Mouse (Mus musculus) mesoderm, embryonic 11.5 days (tissue): ENCODE data around the gene Keap1.
"Not testable (repeated sequence)": the region's sequence is repeated elsewhere in the genome, so short reads cannot be mapped to it uniquely, and the experiment has no call there.

ENCODE experiments used
- DNase-seq: peaks from one replicate; pipeline ENCODE4 v3.0.0-alpha.2; 2012; ENCODE audit warnings: low read depth, low spot score

Gene Keap1

DNA sequence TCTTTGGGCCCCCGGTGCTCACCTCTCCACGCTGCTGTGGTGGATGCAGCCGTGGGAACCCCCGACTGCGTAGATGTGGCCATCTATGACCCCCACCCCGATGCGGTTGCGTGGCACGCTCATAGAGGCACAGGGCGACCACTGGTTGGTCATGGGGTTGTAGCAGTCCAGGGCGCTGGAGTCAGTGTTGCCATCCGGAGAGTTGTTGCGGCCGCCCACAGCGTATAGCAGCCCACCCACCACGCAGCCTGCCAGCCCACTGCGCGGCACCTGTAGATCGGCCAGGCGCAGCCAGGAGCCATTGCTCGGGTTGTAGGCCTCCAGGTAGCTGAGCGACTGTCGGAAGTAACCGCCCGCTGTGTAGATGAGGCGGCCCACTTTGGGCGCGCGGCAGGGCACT, 5.8 kb downstream of the Keap1 start:
- no peak for DNase-seq

- no peak for DNase-seq
Measured at GRCm38 (mm10) chr9:21232867-21233266, 6.3 kb downstream of the Keap1 start.

GRCm38 (mm10) chr9:21231551-21231950, 7.6 kb downstream of the Keap1 start:
- no peak for DNase-seq

- DNase-seq = no peak
Measured at GRCm38 (mm10) chr9:21227342-21227741, 11.8 kb downstream of the Keap1 start.

DNA sequence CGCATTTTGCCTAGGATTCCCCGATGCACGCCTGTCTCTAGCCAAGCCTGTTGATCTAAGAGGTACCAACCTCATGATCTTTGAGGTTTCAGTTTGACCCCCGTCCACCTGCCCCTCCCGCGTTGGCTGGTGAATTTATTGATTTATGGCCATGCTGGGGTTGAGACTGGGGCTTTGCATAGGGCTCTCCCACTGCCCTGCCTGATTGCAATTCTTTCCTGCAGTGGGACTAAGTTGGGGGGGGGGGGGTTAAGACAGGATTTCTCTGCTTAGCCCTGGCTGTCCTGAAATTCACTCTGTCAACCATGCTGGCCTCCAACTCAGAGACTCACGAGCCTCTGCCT, 13.8 kb downstream of the Keap1 start:
- no peak for DNase-seq

GRCm38 (mm10) chr9:21224576-21225414, 14.4 kb downstream of the Keap1 start:
- no peak for DNase-seq

DNA sequence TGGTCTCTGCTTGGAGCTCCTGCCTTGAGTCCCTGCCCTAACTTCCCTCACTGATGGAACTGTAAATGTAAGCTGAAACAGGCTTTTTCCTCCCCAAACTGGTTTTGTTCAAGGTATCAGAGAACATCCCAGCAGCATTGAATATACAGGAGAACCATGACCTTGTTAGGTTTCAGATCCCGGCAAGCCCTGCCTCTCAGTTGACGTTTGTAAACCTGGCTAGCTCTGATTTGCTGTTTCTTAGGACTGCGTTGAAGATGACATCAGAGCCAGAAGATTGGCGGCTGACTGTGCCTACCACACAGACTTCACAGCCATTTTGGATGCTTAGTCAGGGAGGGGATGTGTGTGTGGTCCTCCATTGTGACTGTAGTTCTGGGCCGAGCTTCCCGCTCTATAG, 15.3 kb downstream of the Keap1 start:
- DNase-seq = no peak

DNA sequence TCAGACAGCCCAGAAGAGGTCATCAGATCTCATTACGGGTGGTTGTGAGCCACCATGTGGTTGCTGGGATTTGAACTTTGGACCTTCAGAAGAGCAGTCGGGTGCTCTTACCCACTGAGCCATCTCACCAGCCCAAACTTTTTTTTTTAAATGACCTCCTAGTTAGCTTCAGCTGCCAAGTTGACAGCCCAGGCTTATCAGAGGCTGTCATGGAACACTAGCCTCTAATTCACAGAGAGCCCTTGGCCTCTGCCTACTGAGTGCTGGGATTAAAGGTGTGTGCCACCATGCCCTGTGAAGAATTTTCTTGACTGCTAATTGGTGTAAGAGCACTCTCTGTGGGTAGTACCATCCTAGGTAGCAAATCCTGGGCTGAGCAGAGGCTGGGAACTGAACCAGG, 15.7 kb downstream of the Keap1 start:
- DNase-seq = not testable (repeated sequence)

- DNase-seq = peak; percentile 84
Measured at GRCm38 (mm10) chr9:21221383-21221929, 17.7 kb downstream of the Keap1 start.

GRCm38 (mm10) chr9:21220490-21221382, 18.4 kb downstream of the Keap1 start:
- peak; percentile 92 for DNase-seq

- no peak for DNase-seq
Measured at GRCm38 (mm10) chr9:21219820-21220219, 19.3 kb downstream of the Keap1 start.

- no peak for DNase-seq
Measured at GRCm38 (mm10) chr9:21216050-21216841, 22.9 kb downstream of the Keap1 start.

DNA sequence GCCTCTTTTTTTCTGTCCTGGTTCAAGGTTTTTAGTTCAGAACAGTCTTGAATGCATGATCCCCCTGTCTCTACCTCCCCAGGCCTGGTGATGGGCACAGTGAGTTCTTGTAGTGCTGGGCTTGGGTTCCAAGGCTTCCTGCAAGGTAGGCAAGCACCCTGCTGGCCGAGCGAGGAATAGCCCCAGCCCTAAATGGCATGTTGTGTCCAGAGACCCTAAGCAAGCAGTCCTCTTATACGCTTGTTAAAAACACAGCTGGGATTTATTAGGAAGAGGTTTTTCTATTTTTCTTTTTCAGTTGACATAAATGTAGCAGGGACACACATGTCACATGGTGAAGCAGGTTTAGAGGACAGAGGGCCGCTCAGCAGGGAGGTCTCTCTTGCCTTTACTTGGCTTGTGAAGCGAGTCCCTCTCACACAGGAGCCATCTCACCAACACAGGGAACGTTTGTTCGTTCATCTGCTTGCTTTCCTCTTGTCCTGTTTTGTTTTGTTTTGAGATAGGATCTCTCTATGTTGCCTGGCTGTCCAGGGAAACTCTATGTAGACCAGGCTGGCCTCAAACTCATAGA, 25.5 kb downstream of the Keap1 start:
- DNase-seq = no peak

- DNase-seq = no peak
Measured at GRCm38 (mm10) chr9:21211624-21212023, 27.5 kb downstream of the Keap1 start.

DNA sequence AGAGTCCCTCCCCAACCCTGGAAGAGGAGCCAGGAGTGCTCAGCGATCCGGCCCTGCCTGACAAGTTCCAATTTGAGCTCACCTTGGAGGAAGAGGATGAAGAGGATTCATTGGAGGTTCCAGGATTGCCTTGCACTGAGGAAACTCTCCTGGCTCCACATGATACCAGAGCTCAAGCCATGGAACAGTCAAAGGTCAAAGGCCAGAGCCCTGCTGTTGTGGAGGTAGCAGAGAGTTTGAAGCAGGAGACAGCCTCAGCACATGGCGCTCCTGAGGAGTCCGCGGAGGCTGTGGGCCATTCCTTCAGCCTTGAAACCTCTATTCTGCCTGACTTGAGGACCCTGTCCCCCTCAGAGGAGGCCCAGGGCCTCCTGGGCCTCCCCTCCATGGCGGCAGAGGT, 28.3 kb downstream of the Keap1 start:
- no peak for DNase-seq

GRCm38 (mm10) chr9:21208626-21209025, 30.5 kb downstream of the Keap1 start:
- no peak for DNase-seq

GRCm38 (mm10) chr9:21206848-21207247, 32.3 kb downstream of the Keap1 start:
- no peak for DNase-seq

DNA sequence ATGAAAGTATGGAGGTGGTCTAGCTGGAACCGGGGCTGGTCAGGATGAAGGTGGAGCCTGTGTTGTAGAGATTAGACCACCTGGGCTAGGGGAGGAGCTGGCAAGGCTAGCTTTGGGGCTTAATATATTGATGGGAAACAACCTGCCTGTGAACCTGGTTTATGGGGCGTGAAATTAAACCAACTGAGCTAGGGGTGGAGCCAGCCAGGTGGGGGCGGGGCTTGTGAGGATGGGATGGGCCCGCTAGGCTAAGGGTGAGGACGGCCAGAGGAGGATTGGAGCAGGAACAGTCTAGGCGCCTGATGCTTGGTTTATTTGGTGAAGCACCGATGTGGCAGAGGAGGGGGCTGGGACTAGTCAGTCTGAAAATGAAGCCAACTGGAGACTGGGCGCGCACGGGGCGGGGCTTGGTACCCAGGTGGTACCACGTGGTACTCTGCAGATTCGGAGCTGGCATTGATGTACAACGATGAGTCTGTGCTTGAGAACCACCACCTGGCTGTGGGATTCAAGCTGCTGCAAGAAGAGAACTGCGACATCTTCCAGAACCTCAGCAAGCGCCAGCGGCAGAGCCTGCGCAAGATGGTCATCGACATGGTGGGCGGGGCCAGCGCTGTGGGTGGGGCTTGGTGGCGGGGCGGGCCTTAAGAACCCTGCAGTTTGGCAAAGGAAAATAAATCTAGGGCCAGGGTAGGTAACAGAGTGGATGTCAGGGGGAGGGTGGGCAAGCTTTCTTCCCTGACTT, 34.5 kb downstream of the Keap1 start:
- peak; percentile 55 for DNase-seq

DNA sequence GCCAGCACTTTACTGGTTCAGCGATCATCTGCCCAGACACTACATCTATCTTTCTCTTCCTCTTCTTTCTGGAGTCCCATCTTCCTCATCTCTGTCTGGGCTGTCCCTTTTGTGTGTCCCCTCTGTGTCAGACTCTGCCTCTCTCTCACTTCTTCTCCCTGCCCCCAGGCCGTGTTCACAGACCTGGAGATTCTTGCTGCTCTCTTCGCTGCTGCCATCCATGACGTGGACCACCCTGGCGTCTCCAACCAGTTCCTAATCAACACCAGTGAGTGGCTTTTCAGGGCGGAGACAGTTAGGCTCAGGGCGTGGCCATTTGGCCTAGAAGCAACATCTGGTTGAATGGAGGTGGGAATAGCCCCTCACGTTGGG, 35.0 kb downstream of the Keap1 start:
- no peak for DNase-seq

DNA sequence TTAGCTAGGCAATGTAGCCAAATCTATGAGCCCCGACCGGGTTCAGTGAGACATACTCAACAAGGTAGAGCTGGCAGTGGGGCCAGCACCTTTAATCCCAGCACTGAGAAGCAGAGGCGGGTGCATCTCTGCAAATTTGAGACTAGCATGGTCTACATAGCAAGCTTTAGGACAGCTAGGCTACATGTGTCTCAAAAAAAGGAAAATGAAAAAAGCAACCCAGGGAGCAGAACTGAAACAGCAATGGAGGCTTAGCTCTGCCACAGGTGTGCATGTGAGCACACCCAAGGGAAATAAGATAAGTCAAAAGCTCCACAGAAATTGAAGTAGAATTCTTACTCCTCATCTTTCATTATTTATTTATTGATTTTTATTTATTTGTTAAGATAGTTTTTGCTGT, 40.2 kb downstream of the Keap1 start:
- no peak for DNase-seq

- DNase-seq = peak; percentile 61
Measured at GRCm38 (mm10) chr9:21197981-21198380, 41.2 kb downstream of the Keap1 start.
